Mouse (Mus musculus): ENCODE results near the gene Milr1. TPM values are rescaled to one million over a fixed set of nuclear protein-coding genes. Genes with fewer than 3 reads are reported as not detected.

Milr1 gene
- polyA plus RNA-seq (2012; rRNA removed) = 0.30 and 0.77 TPM in 2 replicates

GRCm38 (mm10) chr11:106751039-106752018, at the start of gene Milr1:
Gene Milr1 (plus strand): TSS chr11:106751226.
- no peak for TF ChIP-seq POLR2A (IDR thresholded peaks at IDR 0.05; ENCODE audit: low read depth, low read length)
- H3K27me3 ChIP-seq (ENCODE audit: control insufficient read depth, insufficient read depth, low read length) = no peaks in the 10 kb centered on the region
- peak within 1 kb of the TSS; percentile 92 for H3K27ac ChIP-seq (ENCODE audit: insufficient read depth, low read depth, low read length)
- H3K36me3 ChIP-seq (ENCODE audit: control insufficient read depth, insufficient read depth, low read length) = no peaks in the 10 kb centered on the region
- H3K4me1 ChIP-seq (ENCODE audit: control insufficient read depth, insufficient read depth, insufficient read length, low read length) = no peaks in the 10 kb centered on the region
- 70% methylated on average over 17 of the region's 17 CpGs for WGBS
- peak within 1 kb of the TSS; percentile 49 for H3K4me3 ChIP-seq (ENCODE audit: low read depth, low read length)

GRCm38 (mm10) chr11:106701589-106701988, 49.4 kb upstream of the Milr1 start:
- Histone ChIP-seq H3K36me3 (ENCODE audit: control insufficient read depth, insufficient read depth, low read length) (no peaks in the 10 kb centered on the region), H3K4me3 (ENCODE audit: low read depth, low read length) (no peak overlapping the region), H3K27me3 (ENCODE audit: control insufficient read depth, insufficient read depth, low read length) (no peaks in the 10 kb centered on the region), H3K4me1 (ENCODE audit: control insufficient read depth, insufficient read depth, insufficient read length, low read length) (no peaks in the 10 kb centered on the region; the same call in 1 of the 2 replicates), H3K27ac (ENCODE audit: insufficient read depth, low read depth, low read length) (no peak overlapping the region)
- 75% methylated on average over 9 of the region's 9 CpGs for WGBS
- no peak for TF ChIP-seq CTCF (IDR thresholded peaks at IDR 0.05; ENCODE audit: extremely low read depth, insufficient read length, insufficient replicate concordance, low read depth, low read length)
- no peak for TF ChIP-seq POLR2A (IDR thresholded peaks at IDR 0.05; ENCODE audit: low read depth, low read length)

DNA sequence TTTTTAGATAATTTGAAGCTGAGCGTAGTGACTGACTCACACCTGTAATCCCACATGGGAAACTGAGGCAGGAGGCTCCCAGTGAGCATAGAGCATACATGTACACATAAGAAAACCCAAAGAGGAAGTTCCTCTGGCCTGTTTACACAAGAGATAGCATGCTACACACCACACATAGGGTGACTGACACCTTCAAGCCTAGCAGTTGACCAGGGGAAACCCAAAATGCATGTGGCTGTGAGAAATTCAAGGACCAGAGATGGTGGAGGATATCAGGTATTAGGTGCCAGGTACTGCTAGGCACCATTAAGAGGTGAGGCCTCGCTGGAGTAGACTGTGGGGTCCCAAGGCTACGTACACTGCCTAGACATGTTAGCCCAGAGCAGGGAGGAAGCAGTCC, 48.4 kb upstream of the Milr1 start:
- WGBS = 86% methylated on average over 3 of the region's 3 CpGs
- no peaks in the 10 kb centered on the region for H3K36me3 ChIP-seq (ENCODE audit: control insufficient read depth, insufficient read depth, low read length)
- TF ChIP-seq POLR2A (IDR thresholded peaks at IDR 0.05; ENCODE audit: low read depth, low read length) = no peak
- TF ChIP-seq CTCF (IDR thresholded peaks at IDR 0.05; ENCODE audit: extremely low read depth, insufficient read length, insufficient replicate concordance, low read depth, low read length) = no peak

GRCm38 (mm10) chr11:106703931-106704330, 47.1 kb upstream of the Milr1 start:
- Histone ChIP-seq H3K27me3 (ENCODE audit: control insufficient read depth, insufficient read depth, low read length) (no peaks in the 10 kb centered on the region), H3K27ac (ENCODE audit: insufficient read depth, low read depth, low read length) (no peak overlapping the region), H3K4me1 (ENCODE audit: control insufficient read depth, insufficient read depth, insufficient read length, low read length) (peaks cover 7% of the 10 kb centered on the region), H3K36me3 (ENCODE audit: control insufficient read depth, insufficient read depth, low read length) (no peaks in the 10 kb centered on the region), H3K4me3 (ENCODE audit: low read depth, low read length) (no peak overlapping the region)
- TF ChIP-seq POLR2A (IDR thresholded peaks at IDR 0.05; ENCODE audit: low read depth, low read length) (no peak), CTCF (IDR thresholded peaks at IDR 0.05; ENCODE audit: extremely low read depth, insufficient read length, insufficient replicate concordance, low read depth, low read length) (no peak)
- WGBS = 68% methylated on average over 7 of the region's 7 CpGs

More for the DNA sequence above, 48.4 kb upstream of the Milr1 start:
- H3K4me1 ChIP-seq (ENCODE audit: control insufficient read depth, insufficient read depth, insufficient read length, low read length) = no peaks in the 10 kb centered on the region; the same call in none of the 2 replicates
- no peaks in the 10 kb centered on the region for H3K27me3 ChIP-seq (ENCODE audit: control insufficient read depth, insufficient read depth, low read length)
- H3K4me3 ChIP-seq (ENCODE audit: low read depth, low read length) = no peak overlapping the region
- H3K27ac ChIP-seq (ENCODE audit: insufficient read depth, low read depth, low read length) = no peak overlapping the region

DNA sequence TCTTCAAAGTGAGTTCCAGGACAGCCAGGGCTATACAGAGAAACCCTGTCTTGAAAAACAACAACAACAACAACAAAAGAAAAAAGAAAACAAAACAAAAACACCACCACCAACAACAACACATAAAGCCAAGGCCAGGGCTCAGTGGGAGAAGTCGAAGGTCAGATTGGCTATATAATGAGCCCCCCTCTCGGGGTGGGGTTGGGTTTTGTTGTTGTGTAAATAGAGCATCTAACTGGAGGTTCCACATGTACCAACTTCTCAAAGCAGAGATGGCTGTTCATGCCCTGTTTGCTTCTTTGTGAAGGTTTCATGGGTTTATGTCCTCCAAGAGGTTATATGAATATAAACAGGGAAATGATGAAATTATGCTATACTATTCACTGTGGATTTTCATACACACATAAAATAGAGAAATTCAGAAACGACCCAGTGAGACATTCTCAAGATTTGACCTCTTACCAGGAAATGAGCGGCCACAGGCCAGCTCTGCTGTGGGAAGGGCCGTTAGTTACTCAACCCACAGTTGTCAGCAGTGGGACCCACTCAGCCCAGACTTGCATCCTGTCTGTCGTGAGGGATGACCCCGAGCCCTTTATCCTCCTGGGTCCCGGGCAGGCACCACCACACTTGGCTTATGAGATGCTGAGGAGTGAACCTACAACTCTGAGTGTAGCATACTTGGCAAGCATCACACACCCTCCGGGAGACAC, 46.5 kb upstream of the Milr1 start:
- Histone ChIP-seq H3K4me3 (ENCODE audit: low read depth, low read length) (no peak overlapping the region), H3K36me3 (ENCODE audit: control insufficient read depth, insufficient read depth, low read length) (no peaks in the 10 kb centered on the region), H3K27me3 (ENCODE audit: control insufficient read depth, insufficient read depth, low read length) (no peaks in the 10 kb centered on the region), H3K4me1 (ENCODE audit: control insufficient read depth, insufficient read depth, insufficient read length, low read length) (peaks cover 11% of the 10 kb centered on the region), H3K27ac (ENCODE audit: insufficient read depth, low read depth, low read length) (no peak overlapping the region)
- 75% methylated on average over 9 of the region's 9 CpGs for WGBS
- TF ChIP-seq POLR2A (IDR thresholded peaks at IDR 0.05; ENCODE audit: low read depth, low read length) = no peak
- no peak for TF ChIP-seq CTCF (IDR thresholded peaks at IDR 0.05; ENCODE audit: extremely low read depth, insufficient read length, insufficient replicate concordance, low read depth, low read length)

DNA sequence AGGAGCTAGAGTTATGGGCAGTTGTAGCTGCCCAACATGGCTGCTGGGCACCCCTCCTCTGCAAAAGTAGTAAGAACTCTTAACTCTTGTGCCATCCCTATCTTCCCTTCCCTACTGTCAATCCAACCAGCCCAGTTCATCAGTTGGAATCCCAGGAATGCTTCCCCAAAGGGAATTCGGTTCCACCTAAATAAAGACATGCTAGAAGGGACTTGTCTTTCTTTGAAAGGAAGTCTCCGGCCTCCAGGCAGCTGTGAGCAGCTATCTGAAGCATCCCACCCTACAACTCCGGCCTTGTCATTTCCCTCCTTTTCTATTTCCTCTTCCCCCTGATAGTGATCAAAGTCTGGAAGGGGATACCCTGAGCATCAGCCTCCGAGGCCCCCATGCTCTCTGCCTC, 44.8 kb upstream of the Milr1 start:
- Histone ChIP-seq H3K4me1 (ENCODE audit: control insufficient read depth, insufficient read depth, insufficient read length, low read length) (peaks cover 14% of the 10 kb centered on the region), H3K36me3 (ENCODE audit: control insufficient read depth, insufficient read depth, low read length) (no peaks in the 10 kb centered on the region), H3K27me3 (ENCODE audit: control insufficient read depth, insufficient read depth, low read length) (no peaks in the 10 kb centered on the region), H3K27ac (ENCODE audit: insufficient read depth, low read depth, low read length) (no peak overlapping the region), H3K4me3 (ENCODE audit: low read depth, low read length) (no peak overlapping the region)
- no peak for TF ChIP-seq CTCF (IDR thresholded peaks at IDR 0.05; ENCODE audit: extremely low read depth, insufficient read length, insufficient replicate concordance, low read depth, low read length)
- no peak for TF ChIP-seq POLR2A (IDR thresholded peaks at IDR 0.05; ENCODE audit: low read depth, low read length)
- WGBS = 73% methylated on average over 4 of the region's 4 CpGs

- Histone ChIP-seq H3K4me3 (ENCODE audit: low read depth, low read length) (no peak overlapping the region), H3K36me3 (ENCODE audit: control insufficient read depth, insufficient read depth, low read length) (no peaks in the 10 kb centered on the region), H3K27me3 (ENCODE audit: control insufficient read depth, insufficient read depth, low read length) (no peaks in the 10 kb centered on the region), H3K27ac (ENCODE audit: insufficient read depth, low read depth, low read length) (no peak overlapping the region), H3K4me1 (ENCODE audit: control insufficient read depth, insufficient read depth, insufficient read length, low read length) (peaks cover 19% of the 10 kb centered on the region)
- 87% methylated on average over 8 of the region's 8 CpGs for WGBS
- no peak for TF ChIP-seq POLR2A (IDR thresholded peaks at IDR 0.05; ENCODE audit: low read depth, low read length)
- no peak for TF ChIP-seq CTCF (IDR thresholded peaks at IDR 0.05; ENCODE audit: extremely low read depth, insufficient read length, insufficient replicate concordance, low read depth, low read length)
Observed at GRCm38 (mm10) chr11:106707085-106707484, 43.9 kb upstream of the Milr1 start.

Data from small intestine, adult 2 months (tissue).